Mouse (Mus musculus): ENCODE results near the gene Rap1gds1.

DNA sequence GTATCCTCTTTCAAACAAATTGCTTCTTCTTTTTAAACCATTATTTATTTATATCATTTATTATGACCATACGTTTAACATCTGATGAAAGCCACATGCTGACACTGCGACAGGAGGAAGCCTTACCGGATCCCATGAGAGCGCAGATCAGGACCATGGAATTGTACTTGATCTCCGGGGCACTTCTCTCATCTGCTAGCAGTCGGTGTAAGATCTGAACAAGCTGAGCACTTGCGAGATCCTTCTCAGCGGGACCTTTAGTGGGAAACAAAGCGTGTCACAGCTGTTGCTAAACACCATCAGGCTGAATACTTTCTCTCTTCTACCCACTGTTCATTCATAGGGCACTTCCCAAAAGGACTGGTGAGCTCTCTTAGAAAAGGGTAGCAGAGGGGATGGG is 133.4 kb downstream of the Rap1gds1 start:
- TF ChIP-seq CTCF (IDR thresholded peaks at IDR 0.05; ENCODE audit: borderline replicate concordance, extremely low read depth, insufficient read depth, insufficient read length): no peak
- no peak for TF ChIP-seq POLR2A (IDR thresholded peaks at IDR 0.05; ENCODE audit: borderline replicate concordance, extremely low read depth, insufficient read depth, insufficient read length, poor library complexity, severe bottlenecking)

All from brain, embryonic 14.5 days (tissue).